Mouse (Mus musculus): ENCODE results near the gene Gucy1a1.

DNA sequence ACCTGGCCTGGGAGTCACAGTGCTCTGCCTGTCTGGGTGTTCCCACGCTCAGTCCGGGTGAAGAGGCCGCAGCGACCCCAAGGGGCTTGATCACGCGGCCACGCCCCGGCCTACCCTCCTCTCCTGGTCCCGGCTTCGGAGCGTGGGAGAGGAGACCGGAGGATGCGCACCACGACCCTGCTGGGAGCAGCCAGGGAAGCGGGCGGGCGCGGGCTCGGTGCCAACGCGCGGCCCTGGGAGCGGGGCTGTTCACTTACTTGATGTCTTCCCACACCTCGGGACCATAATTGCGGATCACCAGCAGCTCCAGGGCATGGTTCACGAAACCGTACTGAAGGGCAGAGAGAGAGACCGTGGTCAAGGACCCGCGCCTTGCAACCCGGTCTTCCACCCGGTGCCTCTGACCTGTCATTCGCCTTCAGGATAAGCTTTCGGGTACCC is 71.8 kb downstream of the Gucy1a1 start:
- TF ChIP-seq POLR2A (IDR thresholded peaks at IDR 0.05; ENCODE audit: borderline replicate concordance, insufficient read depth, low read length) (no peak), CTCF (IDR thresholded peaks at IDR 0.05; ENCODE audit: borderline replicate concordance, insufficient read depth, low read depth, low read length) (no peak)
